Mouse (Mus musculus) olfactory bulb, adult 2 months (tissue): ENCODE results near the gene Pacs2.

Experiments
- CTCF ChIP-seq: fragments of 200-500 bp; IDR thresholded peaks from 2 replicates; pipeline ENCODE4 v1.5.1; 2012; ENCODE audit warnings: low read depth, mild to moderate bottlenecking, low read length, moderate library complexity; ENCODE audit not compliant: insufficient read depth
- POLR2A ChIP-seq: fragments of 200-500 bp; IDR thresholded peaks from 2 replicates; pipeline ENCODE4 v1.6.1; 2012; ENCODE audit warnings: mild to moderate bottlenecking, low read depth, low read length, moderate library complexity; ENCODE audit not compliant: insufficient read depth

GRCm38 (mm10) chr12:113068002-113068401 lies 53.7 kb downstream of the Pacs2 start:
- TF ChIP-seq CTCF (no peak), POLR2A (no peak)
